Mouse (Mus musculus) hindbrain, postnatal 0 days (tissue): ENCODE data around the gene Atf7ip. TPM values are rescaled to one million over a fixed set of nuclear protein-coding genes. Genes with fewer than 3 reads are reported as not detected.

Source experiments
- ATAC-seq: fragments of 200-750 bp; cut with Nextera tagmentation; 2 replicates; pipeline ENCODE4 v1.8.0; 2017; ENCODE audit warnings: mild to moderate bottlenecking, moderate TSS enrichment, moderate library complexity
- DNase-seq: peaks from one replicate; pipeline ENCODE4 v3.0.0-alpha.2; 2015; ENCODE audit warnings: low spot score
- H3K27ac ChIP-seq: fragments of 300-500 bp; sonication (generic); 2 replicates; pipeline ENCODE4 v1.5.1; 2014; ENCODE audit warnings: mild to moderate bottlenecking
- H3K27me3 ChIP-seq: fragments of 300-500 bp; sonication (generic); 2 replicates; pipeline ENCODE4 v1.6.1; 2014; ENCODE audit warnings: low read length, mixed read lengths; ENCODE audit not compliant: insufficient read depth
- H3K36me3 ChIP-seq: fragments of 300-500 bp; sonication (generic); 2 replicates; pipeline ENCODE4 v1.6.1; 2014; ENCODE audit warnings: low read length, mixed read lengths; ENCODE audit not compliant: insufficient read depth
- H3K4me1 ChIP-seq: fragments of 300-500 bp; sonication (generic); 2 replicates; pipeline ENCODE4 v1.6.1; 2014; ENCODE audit warnings: antibody characterized with exemption, low read length, mixed read lengths; ENCODE audit not compliant: insufficient read depth
- H3K4me2 ChIP-seq: fragments of 300-500 bp; sonication (generic); 2 replicates; pipeline ENCODE4 v1.6.1; 2014; ENCODE audit warnings: low read depth, mild to moderate bottlenecking, low read length, moderate library complexity, mixed read lengths
- H3K4me3 ChIP-seq: fragments of 300-500 bp; sonication (generic); 2 replicates; pipeline ENCODE4 v1.5.1; 2014; ENCODE audit warnings: low read length
- H3K9ac ChIP-seq: fragments of 300-500 bp; sonication (generic); replicated peaks from 2 replicates; pipeline ENCODE4 v1.6.1; 2014; ENCODE audit warnings: mild to moderate bottlenecking, low read length, moderate library complexity, mixed read lengths
- H3K9me3 ChIP-seq: fragments of 300-500 bp; sonication (generic); 2 replicates; pipeline ENCODE4 v1.6.1; 2016; ENCODE audit warnings: low read length, mixed read lengths
- CTCF ChIP-seq: IDR thresholded peaks from 2 replicates; pipeline ENCODE4 v1.5.1; 2016; ENCODE audit warnings: antibody characterized with exemption, control low read depth, low read depth
- WGBS: fragments of 180-500 bp; shearing (Covaris S2); extraction: QIAGEN DNeasy Blood & Tissue Kit; methylation state at CpG from one replicate; pipeline ENCODE4 v1.1.7; 2014; 5-methylcytosine and 5-hydroxymethylcytosine counted together
- polyA plus RNA-seq: library from polyadenylated mRNA; unstranded; fragments of >200 nt; fragmentation: Nextera tagmentation; extraction: Ambion mirVana; gene quantifications from 2 replicates; pipeline ENCODE4 v1.2.1, GENCODE M21; 2015
- total RNA-seq: library from RNA; depleted of rRNA; stranded (reverse); fragments of >200 nt; gene quantifications from 2 replicates; pipeline ENCODE4 v1.2.3, GENCODE M21; 2014

Gene Atf7ip
- total and polyA plus RNA-seq, 2 experiments from 2014 or later = 22.9 to 42.8 TPM

- Histone ChIP-seq H3K9ac (no peak overlapping the region), H3K27me3 (no peaks in the 10 kb centered on the region), H3K4me2 (no peak overlapping the region), H3K4me3 (no peak overlapping the region), H3K27ac (no peak overlapping the region), H3K9me3 (no peaks in the 10 kb centered on the region), H3K4me1 (no peaks in the 10 kb centered on the region), H3K36me3 (no peaks in the 10 kb centered on the region)
- ATAC-seq (no peak), DNase-seq (no peak)
- TF ChIP-seq CTCF = no peak
- 90% methylated on average over 3 of the region's 3 CpGs for WGBS
Measured at GRCm38 (mm10) chr6:136633154-136633553, 127.2 kb downstream of the Atf7ip start.

DNA sequence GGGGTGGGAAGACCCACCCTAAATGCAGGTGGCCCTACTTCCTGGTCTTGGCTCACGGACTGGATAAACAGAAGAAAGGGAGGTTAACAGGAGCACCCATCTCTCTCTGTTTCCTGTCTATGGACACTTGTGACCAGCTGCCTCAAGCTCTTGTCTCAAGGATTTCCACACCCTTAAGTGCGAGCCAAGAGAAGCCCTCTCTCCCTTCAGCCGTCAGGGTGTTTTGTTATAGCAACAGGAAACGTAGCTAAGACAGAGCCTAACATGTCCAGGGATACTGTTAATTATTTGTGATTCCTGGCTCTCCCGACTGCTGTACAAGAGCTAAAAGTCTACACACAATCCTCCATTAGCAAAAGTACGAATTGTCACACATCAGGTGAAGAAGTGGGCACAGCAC lies 127.8 kb downstream of the Atf7ip start:
- 83% methylated on average over 6 of the region's 6 CpGs for WGBS
- H3K4me1 ChIP-seq = no peaks in the 10 kb centered on the region
- no peak overlapping the region for H3K4me3 ChIP-seq
- ATAC-seq (no peak), DNase-seq (no peak)
- no peaks in the 10 kb centered on the region for H3K9me3 ChIP-seq
- H3K9ac ChIP-seq = no peak overlapping the region
- H3K36me3 ChIP-seq = no peaks in the 10 kb centered on the region
- no peak for TF ChIP-seq CTCF
- H3K4me2 ChIP-seq = no peak overlapping the region
- no peaks in the 10 kb centered on the region for H3K27me3 ChIP-seq
- H3K27ac ChIP-seq = no peak overlapping the region

GRCm38 (mm10) chr6:136634982-136635381 lies 129.0 kb downstream of the Atf7ip start:
- Histone ChIP-seq H3K4me2 (no peak overlapping the region), H3K9me3 (no peaks in the 10 kb centered on the region), H3K4me1 (no peaks in the 10 kb centered on the region), H3K9ac (no peak overlapping the region), H3K4me3 (no peak overlapping the region), H3K27ac (no peak overlapping the region), H3K36me3 (no peaks in the 10 kb centered on the region), H3K27me3 (no peaks in the 10 kb centered on the region)
- 73% methylated on average over 3 of the region's 3 CpGs for WGBS
- TF ChIP-seq CTCF = no peak
- no peak for ATAC-seq
- no peak for DNase-seq

DNA sequence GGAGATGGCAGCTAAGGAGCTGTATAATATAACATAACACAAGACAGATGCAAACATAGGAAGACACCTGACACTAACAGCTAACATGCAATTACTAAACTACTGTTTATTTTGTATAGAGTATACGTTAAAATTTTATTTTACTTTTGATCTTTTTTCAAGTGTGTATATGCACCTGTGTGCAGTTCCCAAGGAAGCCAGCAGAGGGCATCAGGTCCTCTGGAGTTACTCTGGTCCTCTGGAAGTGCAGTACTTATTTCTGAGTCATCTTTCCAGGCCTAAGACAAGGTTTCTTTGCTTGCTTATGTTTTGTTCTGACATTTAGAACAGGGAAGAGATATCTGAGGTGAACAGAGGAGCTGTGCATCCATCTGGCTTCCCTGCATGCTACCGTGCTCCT lies 138.2 kb downstream of the Atf7ip start:
- H3K4me3 ChIP-seq = no peak overlapping the region
- H3K36me3 ChIP-seq = no peaks in the 10 kb centered on the region
- no peak overlapping the region for H3K27ac ChIP-seq
- H3K4me2 ChIP-seq = no peak overlapping the region
- no peaks in the 10 kb centered on the region for H3K9me3 ChIP-seq
- 93% methylated on average over 2 of the region's 2 CpGs for WGBS
- H3K4me1 ChIP-seq = no peaks in the 10 kb centered on the region; the same call in 1 of the 2 replicates
- H3K27me3 ChIP-seq = no peaks in the 10 kb centered on the region
- DNase-seq (no peak), ATAC-seq (no peak)
- no peak overlapping the region for H3K9ac ChIP-seq
- TF ChIP-seq CTCF = peak; percentile 32; the same call in 1 of the 2 replicates

- 53% methylated on average over 9 of the region's 9 CpGs for WGBS
Measured at GRCm38 (mm10) chr6:136645754-136646153, 139.8 kb downstream of the Atf7ip start.

DNA sequence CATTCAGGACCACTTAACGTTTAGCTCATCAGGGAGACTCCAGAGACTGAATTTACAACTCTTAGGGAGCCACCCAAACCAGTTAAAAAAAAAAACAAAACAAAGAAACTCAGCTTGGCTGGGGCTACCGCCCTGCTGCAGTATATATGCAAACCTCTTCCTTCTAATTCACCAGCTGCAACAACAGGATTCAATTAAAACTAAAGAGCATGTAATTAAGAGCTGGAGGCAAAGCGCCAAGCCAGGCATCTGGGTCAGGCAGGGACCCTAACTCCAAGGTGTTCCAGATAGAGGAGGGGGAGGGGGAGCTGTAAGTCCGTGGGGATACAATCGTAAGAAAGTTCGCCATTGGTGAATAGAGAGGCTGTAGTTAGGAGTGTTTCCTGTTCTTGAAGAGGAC lies 140.2 kb downstream of the Atf7ip start:
- no peaks in the 10 kb centered on the region for H3K9me3 ChIP-seq
- no peaks in the 10 kb centered on the region for H3K36me3 ChIP-seq
- H3K4me2 ChIP-seq = no peak overlapping the region
- H3K9ac ChIP-seq = no peak overlapping the region
- H3K4me3 ChIP-seq = no peak overlapping the region
- ATAC-seq (0 out of 2 replicates have a peak, but pooled peaks have one; percentile 35), DNase-seq (peak; percentile 37)
- 28% methylated on average over 6 of the region's 6 CpGs for WGBS
- no peaks in the 10 kb centered on the region; the same call in 1 of the 2 replicates for H3K4me1 ChIP-seq
- no peak overlapping the region for H3K27ac ChIP-seq
- no peak for TF ChIP-seq CTCF
- no peaks in the 10 kb centered on the region for H3K27me3 ChIP-seq

More at GRCm38 (mm10) chr6:136645754-136646153, 139.8 kb downstream of the Atf7ip start:
- Histone ChIP-seq H3K27me3 (no peaks in the 10 kb centered on the region), H3K9ac (no peak overlapping the region), H3K36me3 (no peaks in the 10 kb centered on the region), H3K4me3 (no peak overlapping the region), H3K9me3 (no peaks in the 10 kb centered on the region), H3K4me1 (no peaks in the 10 kb centered on the region; the same call in 1 of the 2 replicates), H3K4me2 (no peak overlapping the region), H3K27ac (no peak overlapping the region)
- DNase-seq (no peak), ATAC-seq (0 out of 2 replicates have a peak, but pooled peaks have one; percentile 12)
- TF ChIP-seq CTCF = no peak

- Histone ChIP-seq H3K4me1 (no peaks in the 10 kb centered on the region; the same call in 1 of the 2 replicates), H3K9me3 (no peaks in the 10 kb centered on the region), H3K4me2 (no peak overlapping the region), H3K9ac (no peak overlapping the region), H3K4me3 (no peak overlapping the region), H3K27ac (no peak overlapping the region), H3K27me3 (no peaks in the 10 kb centered on the region), H3K36me3 (no peaks in the 10 kb centered on the region)
- ATAC-seq = no peak
- WGBS = 78% methylated on average over 10 of the region's 10 CpGs
- TF ChIP-seq CTCF = no peak
- DNase-seq = no peak
Measured at GRCm38 (mm10) chr6:136647455-136647861, 141.5 kb downstream of the Atf7ip start.
